Mouse (Mus musculus): ENCODE results near the gene Wnk2.
"Not testable (repeated sequence)": the region's sequence is repeated elsewhere in the genome, so short reads cannot be mapped to it uniquely, and the experiment has no call there.

Gene Wnk2

DNA sequence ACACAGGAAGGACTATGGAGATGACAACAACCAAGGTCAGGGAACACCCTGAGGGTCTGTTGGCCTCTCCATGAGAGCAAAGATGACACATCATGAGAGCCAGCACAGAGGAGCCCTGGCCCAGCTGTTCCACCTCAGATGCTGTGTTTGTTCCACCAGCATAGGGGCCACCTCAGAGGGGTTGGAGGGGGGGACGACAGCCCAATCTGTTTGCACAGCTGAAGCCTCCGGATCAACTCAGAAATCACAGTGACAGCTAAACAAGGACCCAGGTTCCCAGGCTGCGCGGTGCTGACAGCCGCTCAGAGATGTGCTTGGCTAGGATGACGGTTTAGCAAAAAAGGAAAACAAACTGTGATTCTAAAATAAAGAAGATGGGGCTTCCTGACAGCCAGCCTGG is 53.1 kb downstream of the Wnk2 start:
- DNase-seq (ENCODE audit: low spot score in 2 of 2), result no peak

DNA sequence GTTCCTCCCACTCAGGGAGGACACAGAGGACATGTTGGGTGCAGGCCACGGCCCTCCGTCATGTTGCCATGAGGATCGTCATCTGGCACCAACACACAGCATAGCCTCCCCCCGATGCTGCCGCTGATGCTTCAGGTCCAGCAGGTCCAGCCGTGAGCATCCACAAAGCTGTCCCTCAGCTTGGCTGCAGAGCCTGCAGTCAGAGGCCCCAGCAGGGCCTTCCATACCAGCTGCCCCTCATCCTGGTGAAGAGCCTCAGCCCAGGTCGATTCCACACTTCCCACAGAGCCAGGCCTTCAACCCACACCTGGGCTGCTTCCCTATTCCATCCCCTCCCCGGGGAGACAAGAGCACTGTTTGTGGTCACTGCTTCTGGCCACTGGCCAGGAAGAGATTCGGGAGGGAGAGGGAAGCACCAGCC is 54.3 kb downstream of the Wnk2 start:
- DNase-seq (ENCODE audit: low spot score in 2 of 2), result no peak

- DNase-seq (ENCODE audit: low spot score in 2 of 2), result no peak
These were observed 55.2 kb downstream of the Wnk2 start for GRCm38 (mm10) chr13:49092596-49092995.

DNA sequence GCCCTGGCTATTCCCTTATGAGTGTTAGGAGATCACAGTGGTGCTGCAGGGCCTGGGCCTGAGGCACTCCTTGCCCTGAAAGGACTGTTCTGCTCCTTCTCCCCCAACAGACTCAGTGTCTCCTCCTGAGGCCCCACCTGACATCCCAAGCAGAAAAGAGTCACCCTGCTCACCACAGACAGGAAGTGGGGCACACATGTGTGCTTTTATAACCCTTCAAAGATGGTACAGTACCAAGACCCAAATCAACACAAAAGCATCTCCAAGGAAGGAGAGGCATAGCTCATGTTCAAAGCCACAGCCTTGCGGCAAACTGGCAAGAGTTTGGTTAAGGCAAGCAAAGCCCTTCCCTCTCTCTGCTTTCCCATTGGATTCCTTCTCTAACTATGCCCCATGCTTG is 57.6 kb downstream of the Wnk2 start:
- no peak for DNase-seq (ENCODE audit: low spot score in 2 of 2)

GRCm38 (mm10) chr13:49088874-49089273 is 58.9 kb downstream of the Wnk2 start:
- DNase-seq (ENCODE audit: low spot score in 2 of 2), result no peak

DNA sequence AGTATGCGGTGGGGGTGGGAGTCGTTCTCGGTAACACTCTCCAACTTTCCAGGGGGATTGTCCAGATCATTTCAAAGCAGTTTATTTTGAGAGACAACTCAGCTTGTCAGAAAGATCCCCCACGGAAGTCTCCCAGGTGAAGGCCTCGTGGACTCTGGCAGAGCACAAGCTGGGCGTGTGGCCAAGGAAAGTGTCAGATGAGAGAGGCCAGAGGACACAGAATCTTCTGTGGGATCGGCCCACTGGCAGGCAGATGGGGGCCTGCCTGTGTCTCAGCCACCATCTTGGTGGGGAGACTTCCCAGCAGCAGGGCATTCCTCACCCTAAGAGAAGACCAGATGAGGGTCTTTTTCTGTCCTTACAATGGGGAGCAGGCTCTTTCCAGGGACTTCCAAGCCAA is 60.4 kb downstream of the Wnk2 start:
- DNase-seq (ENCODE audit: low spot score in 2 of 2), result no peak

DNA sequence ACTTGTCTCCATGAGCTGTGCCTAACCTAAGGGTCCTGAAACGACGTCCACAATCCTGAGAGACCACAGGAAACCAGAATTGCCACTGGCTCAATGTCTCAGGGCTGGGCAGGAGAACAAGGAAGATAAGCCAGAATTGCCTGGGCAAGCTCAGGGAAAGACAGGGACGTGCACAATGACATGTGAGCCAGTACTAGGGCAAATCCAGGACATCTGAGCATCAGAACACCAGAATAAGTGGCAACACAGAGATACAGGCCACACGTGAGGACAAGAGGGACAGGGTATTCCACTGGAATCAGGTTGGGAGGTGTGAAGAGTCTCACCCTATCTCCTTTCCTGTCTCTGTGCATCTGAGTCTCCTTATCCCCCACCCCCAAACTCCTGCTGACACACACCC is 61.4 kb downstream of the Wnk2 start:
- DNase-seq (ENCODE audit: low spot score in 2 of 2), result no peak

GRCm38 (mm10) chr13:49085211-49085610 is 62.6 kb downstream of the Wnk2 start:
- DNase-seq (ENCODE audit: low spot score in 2 of 2), result no peak

DNA sequence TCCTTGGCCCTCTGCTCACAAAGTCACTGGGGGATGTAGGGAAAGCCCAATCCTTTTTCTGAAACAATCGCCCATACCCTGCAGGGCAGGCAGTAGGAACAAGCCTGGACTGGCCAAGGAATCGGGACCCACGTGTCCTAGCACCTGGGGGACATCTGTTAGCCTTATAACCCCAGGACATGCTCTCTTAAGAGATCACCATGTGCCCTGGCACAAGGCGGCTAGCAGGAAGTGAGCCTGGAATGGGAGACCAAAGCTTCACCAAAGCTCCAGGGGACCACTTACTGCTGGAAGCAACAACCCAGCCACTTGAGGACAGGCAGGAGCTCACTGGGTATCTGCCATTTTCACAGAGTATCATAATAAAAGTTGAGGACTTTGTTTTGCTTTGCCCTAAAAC is 63.0 kb downstream of the Wnk2 start:
- DNase-seq (ENCODE audit: low spot score in 2 of 2), result no peak

DNA sequence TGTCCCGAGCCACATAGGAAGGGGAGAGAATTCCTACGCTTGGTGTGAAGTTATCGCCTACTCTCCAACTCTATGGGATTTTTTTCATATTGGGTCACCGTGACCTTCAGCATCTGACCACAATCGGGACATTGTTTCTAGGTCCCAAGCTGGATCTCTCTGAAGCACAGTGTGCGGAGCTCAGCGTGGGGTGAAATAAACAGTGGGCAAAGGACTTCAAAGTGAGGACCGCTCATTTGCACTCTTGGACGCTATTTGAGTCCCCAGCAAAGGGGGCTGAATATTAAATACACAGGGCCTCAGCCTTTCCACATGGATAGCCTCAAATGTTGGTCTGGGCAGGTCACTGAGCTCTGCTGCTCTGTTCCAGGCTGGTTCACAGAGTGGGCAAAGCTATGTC is 63.9 kb downstream of the Wnk2 start:
- DNase-seq (ENCODE audit: low spot score in 2 of 2), result no peak

GRCm38 (mm10) chr13:49082151-49082879 is 65.5 kb downstream of the Wnk2 start:
- no peak for DNase-seq (ENCODE audit: low spot score in 2 of 2)

- DNase-seq (ENCODE audit: low spot score in 2 of 2), result no peak
These were observed 71.6 kb downstream of the Wnk2 start for GRCm38 (mm10) chr13:49076196-49076595.

GRCm38 (mm10) chr13:49075377-49075776 is 72.4 kb downstream of the Wnk2 start:
- DNase-seq (ENCODE audit: low spot score in 2 of 2), result no peak

DNA sequence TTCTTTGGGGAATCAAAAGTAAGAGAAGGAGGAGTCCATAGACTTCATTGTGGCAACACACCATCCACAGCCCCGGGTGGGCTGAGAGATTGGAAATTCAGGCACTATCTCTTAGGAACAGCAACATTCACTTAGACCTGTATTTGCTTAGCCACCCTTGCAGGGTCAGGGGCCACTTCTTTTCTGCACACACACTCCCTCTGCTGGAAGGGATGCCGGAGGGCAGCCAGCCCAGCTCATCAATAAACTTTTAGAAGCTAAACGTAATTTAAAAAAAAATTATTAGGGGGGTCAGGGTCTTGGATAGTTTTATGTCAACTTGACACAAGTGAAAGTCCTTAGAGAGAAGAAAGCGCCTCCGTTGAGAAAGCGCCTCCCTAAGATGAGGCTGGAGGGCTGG is 74.5 kb downstream of the Wnk2 start:
- DNase-seq (ENCODE audit: low spot score in 2 of 2), result no peak

GRCm38 (mm10) chr13:49071861-49072260 is 76.0 kb downstream of the Wnk2 start:
- DNase-seq (ENCODE audit: low spot score in 2 of 2), result no peak

DNA sequence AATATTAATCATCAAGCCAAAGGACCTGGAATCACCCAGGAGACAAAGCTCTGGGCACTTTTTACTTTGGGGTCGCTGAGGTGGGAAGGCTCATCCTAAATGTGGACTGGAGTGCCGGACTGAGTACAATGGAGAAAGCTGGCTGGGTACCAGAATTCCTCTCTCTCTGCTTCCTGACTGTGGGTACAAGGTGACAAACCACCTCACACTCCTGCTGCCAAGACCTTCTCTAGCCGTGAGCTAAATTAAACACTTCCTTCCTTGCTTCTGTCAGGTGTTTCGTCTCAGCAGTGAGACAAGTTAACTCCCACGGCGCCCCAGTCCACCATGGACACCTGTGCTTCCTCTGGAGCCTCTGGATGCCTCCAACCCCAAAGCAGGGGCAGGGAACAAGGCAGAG is 77.8 kb downstream of the Wnk2 start:
- no peak for DNase-seq (ENCODE audit: low spot score in 2 of 2)

- DNase-seq (ENCODE audit: low spot score in 2 of 2), result peak in 1 of 2 experiments; percentile 65
These were observed 78.4 kb downstream of the Wnk2 start for GRCm38 (mm10) chr13:49069393-49069792.

DNA sequence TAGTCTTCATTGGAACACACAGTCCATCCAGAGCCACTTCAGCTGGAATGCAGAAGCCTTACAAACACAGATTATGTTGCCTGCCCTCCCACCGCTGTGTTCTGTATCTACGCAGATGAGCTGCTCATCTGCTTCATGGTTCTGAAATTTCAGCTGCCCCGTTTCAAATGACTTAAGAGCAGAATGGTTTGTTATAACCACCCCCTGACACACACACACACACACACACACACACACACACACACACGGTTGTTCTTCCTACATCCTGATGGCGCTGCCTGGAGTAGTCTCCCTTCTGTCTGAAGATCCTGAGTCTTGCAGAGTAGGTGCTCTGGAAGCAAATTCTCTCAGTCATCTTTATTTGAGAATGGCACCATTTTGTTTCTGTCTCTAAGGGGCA is 83.6 kb downstream of the Wnk2 start:
- no peak for DNase-seq (ENCODE audit: low spot score in 2 of 2)

DNA sequence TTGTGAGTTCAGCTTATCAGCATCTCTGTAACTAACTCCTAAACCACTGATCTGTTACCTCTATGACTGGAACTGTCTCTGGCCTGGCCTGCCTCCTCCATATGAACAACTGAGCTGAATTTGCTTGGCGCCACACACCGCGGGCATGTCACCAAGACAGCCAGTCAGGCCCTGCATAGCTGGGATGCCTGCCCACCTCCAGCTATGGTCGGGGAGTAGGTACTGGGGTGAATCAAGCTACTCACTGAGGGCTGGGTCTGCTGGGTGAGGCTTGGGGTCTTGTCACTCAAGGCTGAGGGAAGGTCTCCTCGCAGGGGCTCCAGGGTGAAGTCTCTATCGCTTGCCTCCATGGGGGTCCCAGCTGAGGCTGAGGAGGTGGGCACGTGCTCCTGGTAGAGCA is 87.4 kb downstream of the Wnk2 start:
- no peak for DNase-seq (ENCODE audit: low spot score in 2 of 2)

GRCm38 (mm10) chr13:49058528-49058927 is 89.3 kb downstream of the Wnk2 start:
- DNase-seq (ENCODE audit: low spot score in 2 of 2), result no peak

DNA sequence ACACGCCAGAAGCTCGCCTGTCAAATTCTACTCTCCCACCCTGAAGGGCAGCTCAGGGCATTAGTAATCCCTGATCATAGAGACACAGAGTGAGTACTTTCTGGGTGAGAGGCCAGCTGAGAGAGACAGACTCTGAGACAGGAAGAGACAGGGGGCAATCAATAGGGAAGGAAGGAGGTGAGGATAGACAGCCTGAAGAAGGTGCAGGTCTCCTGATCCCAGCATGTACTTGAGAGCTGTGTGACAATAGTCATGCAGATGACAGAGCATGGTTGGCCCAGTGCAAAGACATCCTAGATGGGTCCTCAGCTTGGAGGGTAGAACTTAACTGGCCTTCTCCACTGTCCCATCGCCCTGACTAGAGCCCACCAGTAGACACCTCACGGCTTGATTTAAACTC is 91.5 kb downstream of the Wnk2 start:
- no peak for DNase-seq (ENCODE audit: low spot score in 2 of 2)

GRCm38 (mm10) chr13:49054753-49055152 is 93.1 kb downstream of the Wnk2 start:
- DNase-seq (ENCODE audit: low spot score in 2 of 2), result not testable (repeated sequence)

DNA sequence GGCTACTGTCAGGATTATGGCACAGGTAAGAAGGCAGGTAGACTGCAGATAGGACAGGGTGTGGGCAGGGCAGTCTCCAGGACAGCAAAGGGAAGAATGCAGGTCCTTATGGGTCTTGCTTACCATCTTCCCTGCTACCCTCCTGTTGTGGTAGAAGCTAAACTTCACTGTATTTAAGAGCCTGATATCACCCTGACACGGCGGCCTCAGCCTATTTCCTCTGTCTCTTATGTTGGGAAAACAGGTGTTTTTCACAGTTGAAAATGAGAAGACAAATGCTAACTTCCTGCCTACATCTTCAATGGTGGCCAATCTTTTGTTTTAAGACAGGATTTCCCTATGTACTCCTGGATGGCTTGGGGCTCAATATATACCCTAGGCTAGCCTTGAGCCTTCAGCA is 94.5 kb downstream of the Wnk2 start:
- DNase-seq (ENCODE audit: low spot score in 2 of 2), result no peak

GRCm38 (mm10) chr13:49052512-49052911 is 95.3 kb downstream of the Wnk2 start:
- DNase-seq (ENCODE audit: low spot score in 2 of 2), result no peak
